Mouse (Mus musculus) naive thymus-derived CD4-positive, alpha-beta T cell, adult 2 months (primary cell): ENCODE measurements around the gene Glg1.
"Not testable (repeated sequence)": the region's sequence is repeated elsewhere in the genome, so short reads cannot be mapped to it uniquely, and the experiment has no call there.

Experiments
- DNase-seq: peaks from one replicate; pipeline ENCODE4 v3.0.0-alpha.2; 2011; ENCODE audit warnings: low read depth

Gene Glg1

GRCm38 (mm10) chr8:111252487-111253112 is 6.4 kb downstream of the Glg1 start:
- DNase-seq = no peak

- DNase-seq = no peak
Measured at GRCm38 (mm10) chr8:111250111-111250510, 8.9 kb downstream of the Glg1 start.

- no peak for DNase-seq
Measured at GRCm38 (mm10) chr8:111248136-111248535, 10.9 kb downstream of the Glg1 start.

GRCm38 (mm10) chr8:111246864-111247263 is 12.2 kb downstream of the Glg1 start:
- not testable (repeated sequence) for DNase-seq

GRCm38 (mm10) chr8:111246287-111246830 is 12.7 kb downstream of the Glg1 start:
- DNase-seq = no peak

DNA sequence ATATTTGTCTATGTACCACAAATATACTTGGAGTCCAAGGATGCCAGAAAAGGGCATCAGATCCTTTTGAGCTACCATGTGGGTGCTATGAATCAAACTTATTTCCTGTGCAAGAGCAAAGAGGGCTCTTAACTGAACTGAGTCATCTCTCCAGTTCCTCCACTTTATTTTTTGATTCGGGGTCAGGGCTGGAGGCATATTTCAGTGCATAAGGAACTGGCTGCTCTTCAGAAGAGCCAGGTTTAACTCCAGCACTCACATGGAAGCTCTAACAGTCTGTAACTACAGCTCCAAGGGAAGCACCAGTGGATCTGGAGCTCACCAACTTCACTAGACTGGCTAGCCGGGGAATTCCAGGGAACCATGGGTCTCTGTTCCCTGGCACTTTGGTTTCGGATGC is 21.7 kb downstream of the Glg1 start:
- no peak for DNase-seq

DNA sequence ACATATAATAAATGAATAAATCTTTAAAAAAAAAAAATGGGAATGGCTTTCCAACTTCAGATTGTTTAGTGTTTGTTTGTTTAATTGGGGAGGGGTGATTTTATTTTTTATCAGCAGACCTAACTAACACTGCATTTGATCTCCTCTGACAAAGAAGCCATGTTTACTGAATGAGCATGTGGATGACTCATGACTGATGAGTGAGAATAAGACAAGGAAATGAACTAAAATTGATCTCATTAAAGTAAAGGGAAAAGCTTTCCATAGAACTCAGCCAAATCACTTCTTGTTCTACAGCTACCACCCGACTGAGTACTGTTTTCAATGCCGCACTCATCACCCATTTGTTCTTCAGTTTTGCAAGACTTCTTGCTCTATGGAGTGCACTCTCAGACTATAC is 25.3 kb downstream of the Glg1 start:
- no peak for DNase-seq

GRCm38 (mm10) chr8:111224153-111224552 is 34.9 kb downstream of the Glg1 start:
- DNase-seq = no peak

GRCm38 (mm10) chr8:111218107-111218506 is 40.9 kb downstream of the Glg1 start:
- no peak for DNase-seq

DNA sequence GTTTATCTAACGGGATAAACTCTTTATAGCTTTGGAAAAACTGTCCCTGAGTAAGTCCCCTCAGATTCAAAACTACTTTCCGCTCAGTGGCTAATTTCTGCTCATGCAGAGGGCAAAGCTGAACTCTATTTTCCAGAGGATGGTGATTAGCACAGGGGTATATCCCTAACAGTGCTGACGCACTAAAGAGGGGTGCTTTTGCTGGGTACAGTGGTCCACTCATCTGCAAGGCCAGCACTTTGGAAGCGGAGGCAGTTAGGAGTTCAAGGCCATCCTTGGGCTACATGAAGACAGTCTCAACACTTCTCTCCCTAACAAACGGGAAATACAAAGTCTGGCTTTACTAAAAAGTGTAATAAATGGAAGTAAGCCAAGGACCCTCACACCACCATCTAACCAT is 45.6 kb downstream of the Glg1 start:
- no peak for DNase-seq

DNA sequence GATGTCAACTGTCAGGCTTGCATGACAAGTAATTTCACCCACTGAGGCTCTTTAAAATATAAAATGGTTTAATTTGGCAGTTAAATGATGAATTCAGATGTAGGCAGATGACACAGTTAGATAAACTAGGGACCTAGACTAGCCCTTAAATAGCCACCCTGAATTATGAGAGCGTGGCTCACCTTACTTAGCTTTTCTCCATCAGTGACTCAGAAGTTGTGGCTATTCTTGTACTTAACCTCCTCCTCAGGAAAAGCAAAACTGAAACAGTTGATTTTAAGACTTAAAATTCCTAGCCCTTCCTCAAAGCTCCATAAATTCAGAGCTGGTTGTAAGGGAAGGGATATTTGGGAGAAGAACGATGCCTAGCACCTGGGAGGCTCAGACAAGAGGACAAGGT is 47.8 kb downstream of the Glg1 start:
- no peak for DNase-seq

- DNase-seq = peak; percentile 20
Measured at GRCm38 (mm10) chr8:111209874-111210273, 49.1 kb downstream of the Glg1 start.

DNA sequence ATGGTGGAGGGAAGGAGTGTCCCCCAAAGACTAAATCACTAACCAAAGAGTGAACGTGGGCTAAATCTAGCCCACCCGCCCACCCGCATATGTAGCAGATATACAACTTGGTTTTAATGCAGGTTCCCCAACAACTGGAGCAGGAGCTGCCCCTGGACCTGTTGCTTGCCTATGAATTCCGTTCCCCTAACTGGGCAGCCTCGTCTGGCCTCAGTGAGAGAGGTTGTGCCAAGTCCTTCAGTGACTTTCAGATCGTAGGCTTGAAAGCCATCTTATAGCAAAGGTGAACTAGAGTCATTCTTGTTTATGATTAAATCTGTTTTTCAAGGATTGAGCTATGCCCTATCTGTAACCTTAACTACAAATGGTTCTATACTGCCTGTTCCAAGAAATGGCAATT is 52.7 kb downstream of the Glg1 start:
- DNase-seq = no peak

DNA sequence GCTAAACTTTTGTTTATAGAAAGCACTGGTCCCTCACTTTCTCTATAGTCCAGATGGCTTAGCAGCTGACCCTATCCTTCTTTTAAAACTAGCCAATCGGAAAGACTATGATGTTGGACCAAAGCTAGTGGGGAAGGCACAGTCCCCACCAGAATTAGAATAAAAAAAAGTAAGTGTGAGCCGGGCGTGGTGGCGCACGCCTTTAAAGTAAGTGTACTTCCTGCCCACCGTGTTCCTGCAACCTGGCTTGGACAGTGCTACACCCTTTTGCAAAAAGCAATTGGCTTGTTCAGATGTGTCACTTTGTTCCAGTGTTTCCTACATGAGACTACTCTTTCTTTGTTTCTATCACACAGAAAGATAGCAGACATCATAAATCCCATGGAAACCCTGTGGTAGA is 54.0 kb downstream of the Glg1 start:
- DNase-seq = no peak

- no peak for DNase-seq
Measured at GRCm38 (mm10) chr8:111203341-111203740, 55.7 kb downstream of the Glg1 start.

GRCm38 (mm10) chr8:111197966-111198365 is 61.0 kb downstream of the Glg1 start:
- no peak for DNase-seq

DNA sequence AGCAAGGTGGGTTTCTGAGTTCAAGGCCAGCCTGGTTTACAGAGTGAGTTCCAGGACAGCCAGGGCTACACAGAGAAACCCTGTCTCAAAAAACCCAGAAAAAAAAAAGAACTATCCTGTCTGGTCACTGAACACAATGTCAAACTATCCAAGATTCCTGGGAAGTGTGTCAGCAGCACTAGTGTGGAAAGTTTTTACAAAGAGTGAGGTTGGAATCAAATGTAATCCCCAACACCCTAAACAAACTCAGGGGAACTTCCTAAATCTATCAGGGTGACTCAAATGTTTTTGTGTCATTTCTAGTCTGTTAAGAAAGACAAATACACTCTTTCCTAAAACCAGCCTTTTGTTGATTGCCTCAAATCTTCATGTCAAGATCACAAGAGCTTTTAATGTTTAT is 62.8 kb downstream of the Glg1 start:
- DNase-seq = no peak

GRCm38 (mm10) chr8:111188594-111189211 is 70.3 kb downstream of the Glg1 start:
- no peak for DNase-seq

DNA sequence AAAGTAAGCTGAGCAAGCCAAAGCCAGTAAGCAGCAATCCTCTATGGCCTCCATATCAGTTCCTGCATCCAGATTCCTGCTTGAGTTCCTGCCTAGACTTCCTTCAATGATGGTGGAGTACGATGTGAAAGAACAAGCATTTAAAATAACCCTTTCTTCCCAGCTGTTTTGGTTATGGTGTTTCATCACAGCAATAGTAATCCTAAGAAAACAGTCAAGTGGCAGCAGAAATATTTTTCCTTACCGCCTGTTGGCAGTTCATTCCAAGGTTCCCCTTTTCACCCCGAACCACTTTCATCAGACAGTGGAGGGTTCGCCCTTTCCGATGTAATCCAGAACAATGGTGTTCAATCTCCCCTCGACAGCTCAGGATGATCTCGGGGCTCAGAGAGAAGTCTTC is 71.5 kb downstream of the Glg1 start:
- no peak for DNase-seq

DNA sequence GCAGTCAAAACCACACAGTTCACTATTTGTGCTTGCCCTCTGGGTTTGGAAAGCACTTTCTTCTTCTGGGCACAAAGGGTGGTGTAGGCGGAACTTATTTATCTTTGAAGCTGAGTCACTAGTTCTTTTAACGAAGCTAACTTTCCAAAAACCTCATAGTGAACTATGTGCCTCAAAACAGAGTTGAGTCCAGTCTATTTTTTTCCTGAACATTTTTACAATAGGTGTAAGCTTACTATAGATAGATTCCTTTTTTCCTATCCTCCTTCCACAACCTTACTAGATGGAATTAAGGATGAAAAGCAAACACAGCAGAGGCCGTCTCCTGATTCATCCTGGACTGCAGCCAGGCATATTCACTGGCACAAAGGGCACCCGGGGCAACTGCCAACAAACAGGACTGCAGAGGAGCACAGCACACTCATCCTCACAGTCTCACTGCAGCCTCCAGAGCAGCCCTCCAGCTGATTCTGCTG is 73.5 kb downstream of the Glg1 start:
- no peak for DNase-seq

DNA sequence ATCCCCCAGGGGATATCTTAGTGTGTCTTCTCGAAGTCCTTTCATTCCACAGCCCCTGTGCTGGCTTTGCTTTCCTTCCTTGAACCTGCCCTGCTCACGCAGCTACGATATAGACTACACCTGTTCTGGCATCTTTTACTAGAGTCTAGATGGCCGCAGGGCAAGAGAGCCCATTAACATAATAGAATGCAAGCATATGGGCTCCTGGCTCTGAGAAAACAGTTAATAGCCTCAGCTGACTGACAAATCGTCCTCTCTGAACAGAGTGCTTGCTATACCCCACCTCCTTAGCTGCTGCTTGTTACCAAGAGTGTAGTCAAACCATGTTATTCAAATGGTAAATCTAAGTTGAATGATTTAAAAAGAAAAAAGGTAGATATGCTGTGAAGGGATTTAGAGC is 87.4 kb downstream of the Glg1 start:
- no peak for DNase-seq

- DNase-seq = peak; percentile 51
Measured at GRCm38 (mm10) chr8:111157617-111158016, 101.4 kb downstream of the Glg1 start.

GRCm38 (mm10) chr8:111155721-111156436 is 103.1 kb downstream of the Glg1 start:
- no peak for DNase-seq
